Mouse (Mus musculus) forebrain, embryonic 12.5 days (tissue): Measurements from ENCODE around the gene 4921509C19Rik. TPM values are rescaled to one million over a fixed set of nuclear protein-coding genes. Genes with fewer than 3 reads are reported as not detected.
"Not testable (repeated sequence)": the region's sequence is repeated elsewhere in the genome, so short reads cannot be mapped to it uniquely, and the experiment has no call there.

Experiments used
- ATAC-seq: fragments of 200-750 bp; cut with Nextera tagmentation; 2 replicates; pipeline ENCODE4 v1.8.0; 2017; ENCODE audit warnings: moderate TSS enrichment; ENCODE audit not compliant: low FRiP score
- H3K27ac ChIP-seq: fragments of 300-500 bp; sonication (generic); 2 replicates; pipeline ENCODE4 v1.5.1; 2016; ENCODE audit warnings: mild to moderate bottlenecking
- H3K27me3 ChIP-seq: fragments of 300-500 bp; sonication (generic); 2 replicates; pipeline ENCODE4 v1.6.1; 2016; ENCODE audit warnings: mild to moderate bottlenecking
- H3K36me3 ChIP-seq: fragments of 300-500 bp; sonication (generic); replicated peaks from 2 replicates; pipeline ENCODE4 v1.6.1; 2016; ENCODE audit warnings: mild to moderate bottlenecking
- H3K4me1 ChIP-seq: fragments of 300-500 bp; sonication (generic); 2 replicates; pipeline ENCODE4 v1.6.1; 2016
- H3K4me2 ChIP-seq: fragments of 300-500 bp; sonication (generic); 2 replicates; pipeline ENCODE4 v1.6.1; 2016; ENCODE audit warnings: mild to moderate bottlenecking, moderate library complexity
- H3K4me3 ChIP-seq: fragments of 300-500 bp; sonication (generic); replicated peaks from 2 replicates; pipeline ENCODE4 v1.5.1; 2016; ENCODE audit warnings: mild to moderate bottlenecking
- H3K9ac ChIP-seq: fragments of 300-500 bp; sonication (generic); 2 replicates; pipeline ENCODE4 v1.6.1; 2016; ENCODE audit warnings: mild to moderate bottlenecking
- H3K9me3 ChIP-seq: fragments of 300-500 bp; sonication (generic); 2 replicates; pipeline ENCODE4 v1.6.1; 2016
- WGBS: fragments of 180-500 bp; shearing (Covaris S2); methylation state at CpG from one replicate; pipeline ENCODE4 v1.1.7; 2016; 5-methylcytosine and 5-hydroxymethylcytosine counted together
- polyA plus RNA-seq: library from polyadenylated mRNA; unstranded; fragments of >200 nt; fragmentation: Nextera tagmentation; extraction: Ambion mirVana; gene quantifications from 2 replicates; pipeline ENCODE4 v1.2.1, GENCODE M21; 2016

4921509C19Rik gene
- not detected in 2 replicates for polyA plus RNA-seq

- H3K36me3 ChIP-seq, H3K4me1 ChIP-seq, H3K4me2 ChIP-seq, H3K9me3 ChIP-seq, H3K27me3 ChIP-seq, H3K27ac ChIP-seq, H3K4me3 ChIP-seq, H3K9ac ChIP-seq, ATAC-seq: not testable (repeated sequence)
- 84% methylated on average over 5 of the region's 5 CpGs for WGBS
Observed at GRCm38 (mm10) chr2:151476053-151476452, at the start of gene 4921509C19Rik. 4921509C19Rik (minus strand) TSS chr2:151476153.

- Histone ChIP-seq H3K4me1 (no peaks in the 10 kb centered on the region), H3K27me3 (no peaks in the 10 kb centered on the region), H3K9me3 (no peaks in the 10 kb centered on the region), H3K4me2 (no peak overlapping the region), H3K27ac (no peak overlapping the region), H3K4me3 (no peak overlapping the region), H3K9ac (no peak overlapping the region), H3K36me3 (peaks cover 9% of the 10 kb centered on the region)
- WGBS: 73% methylated on average over 2 of the region's 2 CpGs
- ATAC-seq: no peak
Observed at GRCm38 (mm10) chr2:151525520-151525919, 49.6 kb upstream of the 4921509C19Rik start.

- Histone ChIP-seq H3K4me3 (no peak overlapping the region), H3K9ac (no peak overlapping the region), H3K4me1 (no peaks in the 10 kb centered on the region), H3K27ac (no peak overlapping the region), H3K4me2 (no peak overlapping the region), H3K9me3 (no peaks in the 10 kb centered on the region), H3K27me3 (no peaks in the 10 kb centered on the region), H3K36me3 (peaks cover 11% of the 10 kb centered on the region)
- no peak for ATAC-seq
- WGBS: 70% methylated on average over 4 of the region's 4 CpGs
Observed at GRCm38 (mm10) chr2:151524324-151525041, 48.5 kb upstream of the 4921509C19Rik start.

- no peak overlapping the region for H3K27ac ChIP-seq
- no peak overlapping the region for H3K4me2 ChIP-seq
- peaks cover 42% of the 10 kb centered on the region for H3K36me3 ChIP-seq
- no peaks in the 10 kb centered on the region for H3K27me3 ChIP-seq
- no peak for ATAC-seq
- 89% methylated on average over 2 of the region's 2 CpGs for WGBS
- no peaks in the 10 kb centered on the region for H3K4me1 ChIP-seq
- no peak overlapping the region for H3K9ac ChIP-seq
- no peaks in the 10 kb centered on the region for H3K9me3 ChIP-seq
- H3K4me3 ChIP-seq: no peak overlapping the region
Observed at GRCm38 (mm10) chr2:151519000-151519399, 43.0 kb upstream of the 4921509C19Rik start.

GRCm38 (mm10) chr2:151513525-151514285, 37.8 kb upstream of the 4921509C19Rik start:
- H3K9ac ChIP-seq: no peak overlapping the region
- no peaks in the 10 kb centered on the region; the same call in 1 of the 2 replicates for H3K4me1 ChIP-seq
- H3K27me3 ChIP-seq: no peaks in the 10 kb centered on the region
- ATAC-seq: no peak
- H3K9me3 ChIP-seq: no peaks in the 10 kb centered on the region
- WGBS: 86% methylated on average over 3 of the region's 3 CpGs
- H3K4me2 ChIP-seq: no peak overlapping the region
- peaks cover 78% of the 10 kb centered on the region for H3K36me3 ChIP-seq
- no peak overlapping the region for H3K4me3 ChIP-seq
- no peak overlapping the region for H3K27ac ChIP-seq

- no peak overlapping the region for H3K9ac ChIP-seq
- H3K27ac ChIP-seq: no peak overlapping the region
- H3K27me3 ChIP-seq: no peaks in the 10 kb centered on the region
- peak; percentile 23; the same call in 1 of the 2 replicates for ATAC-seq
- H3K4me2 ChIP-seq: no peak overlapping the region
- no peaks in the 10 kb centered on the region for H3K9me3 ChIP-seq
- peaks cover 87% of the 10 kb centered on the region for H3K36me3 ChIP-seq
- H3K4me1 ChIP-seq: no peaks in the 10 kb centered on the region; the same call in 1 of the 2 replicates
- H3K4me3 ChIP-seq: no peak overlapping the region
Observed at GRCm38 (mm10) chr2:151512199-151512598, 36.2 kb upstream of the 4921509C19Rik start.

GRCm38 (mm10) chr2:151504226-151504625, 28.3 kb upstream of the 4921509C19Rik start:
- whole genome bisulfite sequencing: 84% methylated on average over 4 of the region's 4 CpGs
- peaks cover 75% of the 10 kb centered on the region for H3K36me3 ChIP-seq
- H3K27ac ChIP-seq: no peak overlapping the region
- no peak for ATAC-seq
- H3K9ac ChIP-seq: no peak overlapping the region
- H3K4me1 ChIP-seq: no peaks in the 10 kb centered on the region
- H3K4me2 ChIP-seq: no peak overlapping the region
- H3K27me3 ChIP-seq: no peaks in the 10 kb centered on the region
- no peak overlapping the region for H3K4me3 ChIP-seq
- H3K9me3 ChIP-seq: no peaks in the 10 kb centered on the region

- Histone ChIP-seq H3K27me3 (no peaks in the 10 kb centered on the region), H3K4me2 (no peak overlapping the region), H3K4me1 (peaks cover 12% of the 10 kb centered on the region), H3K9me3 (no peaks in the 10 kb centered on the region), H3K9ac (no peak overlapping the region), H3K27ac (no peak overlapping the region), H3K36me3 (peaks cover 73% of the 10 kb centered on the region), H3K4me3 (no peak overlapping the region)
- no peak for ATAC-seq
- WGBS: 93% methylated on average over 6 of the region's 6 CpGs
Observed at GRCm38 (mm10) chr2:151500442-151501007, 24.6 kb upstream of the 4921509C19Rik start.

- H3K27ac ChIP-seq: no peak overlapping the region
- 20% methylated on average over 3 of the region's 3 CpGs for WGBS
- no peak overlapping the region for H3K4me2 ChIP-seq
- H3K9me3 ChIP-seq: no peaks in the 10 kb centered on the region
- no peak overlapping the region for H3K9ac ChIP-seq
- no peak overlapping the region for H3K4me3 ChIP-seq
- peaks cover 54% of the 10 kb centered on the region for H3K36me3 ChIP-seq
- no peak for ATAC-seq
- H3K27me3 ChIP-seq: no peaks in the 10 kb centered on the region
- H3K4me1 ChIP-seq: peaks cover 21% of the 10 kb centered on the region
Observed at GRCm38 (mm10) chr2:151498358-151498757, 22.4 kb upstream of the 4921509C19Rik start.

- H3K27ac ChIP-seq: peak within 1 kb of the TSS; percentile 71
- peaks cover 21% of the 10 kb centered on the region for H3K4me1 ChIP-seq
- H3K4me2 ChIP-seq: peak within 1 kb of the TSS; percentile 80
- no peaks in the 10 kb centered on the region for H3K27me3 ChIP-seq
- WGBS: under 1% methylated on average over 72 of the region's 73 CpGs
- no peaks in the 10 kb centered on the region for H3K9me3 ChIP-seq
- peak within 1 kb of the TSS; percentile 97 for H3K4me3 ChIP-seq
- peaks cover 25% of the 10 kb centered on the region for H3K36me3 ChIP-seq
- peak within 1 kb of the TSS; percentile 88 for H3K9ac ChIP-seq
- ATAC-seq: peak; percentile 100
Observed at GRCm38 (mm10) chr2:151494035-151494803, 18.3 kb upstream of the 4921509C19Rik start, which contains the start of gene Nsfl1c. Nsfl1c (plus strand) TSS chr2:151494182.

GRCm38 (mm10) chr2:151486496-151486895, 10.5 kb upstream of the 4921509C19Rik start:
- no peak for ATAC-seq
- peaks cover 3% of the 10 kb centered on the region; the same call in 1 of the 2 replicates for H3K27me3 ChIP-seq

GRCm38 (mm10) chr2:151434971-151435370, 41.0 kb downstream of the 4921509C19Rik start:
- not testable (repeated sequence) for ATAC-seq, H3K4me1 ChIP-seq, H3K9ac ChIP-seq, H3K4me3 ChIP-seq, H3K27ac ChIP-seq, H3K36me3 ChIP-seq, H3K9me3 ChIP-seq, H3K27me3 ChIP-seq, H3K4me2 ChIP-seq
- 79% methylated on average over 4 of the region's 4 CpGs for WGBS

More at GRCm38 (mm10) chr2:151486496-151486895, 10.5 kb upstream of the 4921509C19Rik start:
- Histone ChIP-seq H3K4me1 (no peaks in the 10 kb centered on the region), H3K9ac (no peak overlapping the region), H3K36me3 (no peaks in the 10 kb centered on the region), H3K9me3 (no peaks in the 10 kb centered on the region), H3K4me3 (no peak overlapping the region), H3K4me2 (no peak overlapping the region), H3K27ac (no peak overlapping the region)
